Mouse (Mus musculus) liver, embryonic 15.5 days (tissue): ENCODE measurements at regions not wholly inside any gene's neighbourhood (a gene's known extent, or its start where the extent isn't known, plus 50 kb on each side); places are given as distances from the start of the nearest gene placed in this dataset.

Experiments used
- ATAC-seq: fragments of 200-750 bp; cut with Nextera tagmentation; 2 replicates; pipeline ENCODE4 v1.8.0; 2017; ENCODE audit warnings: moderate number of reproducible peaks, mild to moderate bottlenecking, moderate library complexity; ENCODE audit not compliant: insufficient read depth
- H3K27ac ChIP-seq: fragments of 300-500 bp; sonication (generic); replicated peaks from 2 replicates; pipeline ENCODE4 v1.5.1; 2015; ENCODE audit warnings: mild to moderate bottlenecking, inconsistent platforms
- H3K27me3 ChIP-seq: fragments of 300-500 bp; sonication (generic); 2 replicates; pipeline ENCODE4 v1.6.1; 2015; ENCODE audit warnings: mild to moderate bottlenecking, inconsistent platforms
- H3K36me3 ChIP-seq: fragments of 300-500 bp; sonication (generic); replicated peaks from 2 replicates; pipeline ENCODE4 v1.6.1; 2015; ENCODE audit warnings: moderate library complexity, mild to moderate bottlenecking, inconsistent platforms
- H3K4me1 ChIP-seq: fragments of 300-500 bp; sonication (generic); replicated peaks from 2 replicates; pipeline ENCODE4 v1.6.1; 2015; ENCODE audit warnings: inconsistent platforms
- H3K4me2 ChIP-seq: fragments of 300-500 bp; sonication (generic); 2 replicates; pipeline ENCODE4 v1.6.1; 2015; ENCODE audit warnings: moderate library complexity, mild to moderate bottlenecking, inconsistent platforms
- H3K4me3 ChIP-seq: fragments of 300-500 bp; sonication (generic); replicated peaks from 2 replicates; pipeline ENCODE4 v1.5.1; 2015; ENCODE audit warnings: mild to moderate bottlenecking, inconsistent platforms
- H3K9ac ChIP-seq: fragments of 300-500 bp; sonication (generic); 2 replicates; pipeline ENCODE4 v1.6.1; 2015; ENCODE audit warnings: moderate library complexity, mild to moderate bottlenecking, inconsistent platforms
- H3K9me3 ChIP-seq: fragments of 300-500 bp; sonication (generic); replicated peaks from 2 replicates; pipeline ENCODE4 v1.6.1; 2016; ENCODE audit warnings: inconsistent platforms
- WGBS: fragments of 180-500 bp; shearing (Covaris S2); methylation state at CpG from one replicate; pipeline ENCODE4 v1.1.7; 2015; ENCODE audit warnings: mixed read lengths; ENCODE audit not compliant: insufficient replicate concordance; 5-methylcytosine and 5-hydroxymethylcytosine counted together

GRCm38 (mm10) chr7:95760945-95761661 lies 409.9 kb upstream of the Tenm4 start:
- 81% methylated on average over 12 of the region's 12 CpGs for WGBS
- Histone ChIP-seq H3K36me3 (no peaks in the 10 kb centered on the region), H3K9me3 (no peaks in the 10 kb centered on the region), H3K4me1 (no peaks in the 10 kb centered on the region), H3K4me2 (no peak overlapping the region), H3K9ac (no peak overlapping the region), H3K27ac (no peak overlapping the region), H3K4me3 (no peak overlapping the region), H3K27me3 (no peaks in the 10 kb centered on the region)
- ATAC-seq = no peak

GRCm38 (mm10) chr7:95766356-95767150 lies 404.5 kb upstream of the Tenm4 start:
- no peak overlapping the region for H3K4me3 ChIP-seq
- no peaks in the 10 kb centered on the region for H3K9me3 ChIP-seq
- H3K9ac ChIP-seq = no peak overlapping the region
- H3K27me3 ChIP-seq = no peaks in the 10 kb centered on the region
- WGBS = 65% methylated on average over 6 of the region's 6 CpGs
- no peak overlapping the region for H3K4me2 ChIP-seq
- ATAC-seq = no peak
- H3K4me1 ChIP-seq = no peaks in the 10 kb centered on the region
- H3K36me3 ChIP-seq = no peaks in the 10 kb centered on the region
- no peak overlapping the region for H3K27ac ChIP-seq

- ATAC-seq = no peak
- Histone ChIP-seq H3K4me3 (no peak overlapping the region), H3K27ac (no peak overlapping the region), H3K36me3 (no peaks in the 10 kb centered on the region), H3K4me2 (no peak overlapping the region), H3K27me3 (no peaks in the 10 kb centered on the region), H3K4me1 (no peaks in the 10 kb centered on the region), H3K9me3 (no peaks in the 10 kb centered on the region), H3K9ac (no peak overlapping the region)
Observed at GRCm38 (mm10) chr7:95784523-95784922, 386.5 kb upstream of the Tenm4 start.

- WGBS = 64% methylated on average over 1 of the region's 1 CpGs
- H3K36me3 ChIP-seq = no peaks in the 10 kb centered on the region
- H3K4me1 ChIP-seq = no peaks in the 10 kb centered on the region
- no peak overlapping the region for H3K4me2 ChIP-seq
- H3K27ac ChIP-seq = no peak overlapping the region
- no peak overlapping the region for H3K9ac ChIP-seq
- H3K4me3 ChIP-seq = no peak overlapping the region
- no peak for ATAC-seq
- H3K9me3 ChIP-seq = no peaks in the 10 kb centered on the region
- no peaks in the 10 kb centered on the region for H3K27me3 ChIP-seq
Observed at GRCm38 (mm10) chr7:95787543-95787942, 383.5 kb upstream of the Tenm4 start.

- Histone ChIP-seq H3K9ac (no peak overlapping the region), H3K27me3 (no peaks in the 10 kb centered on the region), H3K4me1 (no peaks in the 10 kb centered on the region), H3K4me3 (no peak overlapping the region), H3K9me3 (no peaks in the 10 kb centered on the region), H3K27ac (no peak overlapping the region), H3K36me3 (no peaks in the 10 kb centered on the region), H3K4me2 (no peak overlapping the region)
- ATAC-seq = no peak
- 60% methylated on average over 3 of the region's 3 CpGs for WGBS
Observed at GRCm38 (mm10) chr7:95787951-95788350, 383.1 kb upstream of the Tenm4 start.

- H3K36me3 ChIP-seq = no peaks in the 10 kb centered on the region
- no peaks in the 10 kb centered on the region for H3K27me3 ChIP-seq
- H3K4me3 ChIP-seq = no peak overlapping the region
- no peak overlapping the region for H3K4me2 ChIP-seq
- H3K9me3 ChIP-seq = no peaks in the 10 kb centered on the region
- no peak overlapping the region for H3K9ac ChIP-seq
- H3K27ac ChIP-seq = no peak overlapping the region
- no peaks in the 10 kb centered on the region for H3K4me1 ChIP-seq
- 56% methylated on average over 5 of the region's 5 CpGs for WGBS
- no peak for ATAC-seq
Observed at GRCm38 (mm10) chr7:95789424-95789823, 381.6 kb upstream of the Tenm4 start.

- no peak for ATAC-seq
- H3K4me1 ChIP-seq = no peaks in the 10 kb centered on the region
- H3K9me3 ChIP-seq = no peaks in the 10 kb centered on the region
- 45% methylated on average over 3 of the region's 3 CpGs for WGBS
- no peak overlapping the region for H3K27ac ChIP-seq
- no peaks in the 10 kb centered on the region for H3K27me3 ChIP-seq
- no peaks in the 10 kb centered on the region for H3K36me3 ChIP-seq
- no peak overlapping the region for H3K4me3 ChIP-seq
- H3K4me2 ChIP-seq = no peak overlapping the region
- H3K9ac ChIP-seq = no peak overlapping the region
Observed at GRCm38 (mm10) chr7:95799022-95799421, 372.0 kb upstream of the Tenm4 start.

GRCm38 (mm10) chr7:95809626-95810025 lies 361.4 kb upstream of the Tenm4 start:
- H3K4me2 ChIP-seq = no peak overlapping the region
- no peaks in the 10 kb centered on the region for H3K27me3 ChIP-seq
- H3K27ac ChIP-seq = no peak overlapping the region
- no peaks in the 10 kb centered on the region for H3K36me3 ChIP-seq
- ATAC-seq = no peak
- H3K4me1 ChIP-seq = no peaks in the 10 kb centered on the region
- WGBS = 17% methylated on average over 3 of the region's 3 CpGs
- H3K9ac ChIP-seq = no peak overlapping the region
- H3K9me3 ChIP-seq = no peaks in the 10 kb centered on the region
- no peak overlapping the region for H3K4me3 ChIP-seq

GRCm38 (mm10) chr7:95810096-95810495 lies 360.9 kb upstream of the Tenm4 start:
- Histone ChIP-seq H3K27me3 (no peaks in the 10 kb centered on the region), H3K9ac (no peak overlapping the region), H3K4me1 (no peaks in the 10 kb centered on the region), H3K27ac (no peak overlapping the region), H3K9me3 (no peaks in the 10 kb centered on the region), H3K36me3 (no peaks in the 10 kb centered on the region), H3K4me3 (no peak overlapping the region), H3K4me2 (no peak overlapping the region)
- WGBS = 9% methylated on average over 4 of the region's 4 CpGs
- ATAC-seq = no peak

GRCm38 (mm10) chr7:95814865-95815264 lies 356.2 kb upstream of the Tenm4 start:
- no peaks in the 10 kb centered on the region for H3K36me3 ChIP-seq
- no peaks in the 10 kb centered on the region for H3K27me3 ChIP-seq
- no peaks in the 10 kb centered on the region for H3K4me1 ChIP-seq
- WGBS = 17% methylated on average over 2 of the region's 2 CpGs
- ATAC-seq = no peak
- no peak overlapping the region for H3K9ac ChIP-seq
- no peak overlapping the region for H3K27ac ChIP-seq
- no peaks in the 10 kb centered on the region for H3K9me3 ChIP-seq
- no peak overlapping the region for H3K4me3 ChIP-seq
- H3K4me2 ChIP-seq = no peak overlapping the region

GRCm38 (mm10) chr7:95823539-95823938 lies 347.5 kb upstream of the Tenm4 start:
- ATAC-seq = no peak
- no peak overlapping the region for H3K27ac ChIP-seq
- no peaks in the 10 kb centered on the region for H3K9me3 ChIP-seq
- WGBS = 68% methylated on average over 4 of the region's 4 CpGs
- no peak overlapping the region for H3K9ac ChIP-seq
- no peaks in the 10 kb centered on the region for H3K4me1 ChIP-seq
- H3K27me3 ChIP-seq = no peaks in the 10 kb centered on the region
- no peak overlapping the region for H3K4me3 ChIP-seq
- no peak overlapping the region for H3K4me2 ChIP-seq
- H3K36me3 ChIP-seq = no peaks in the 10 kb centered on the region
